Mouse (Mus musculus) embryo, embryonic 10 days (tissue): ENCODE measurements around the gene Itpkc.

Source experiments
- DNase-seq: peaks from one replicate; pipeline ENCODE4 v3.0.0-alpha.2; 2015; ENCODE audit warnings: low spot score

Gene Itpkc

DNA sequence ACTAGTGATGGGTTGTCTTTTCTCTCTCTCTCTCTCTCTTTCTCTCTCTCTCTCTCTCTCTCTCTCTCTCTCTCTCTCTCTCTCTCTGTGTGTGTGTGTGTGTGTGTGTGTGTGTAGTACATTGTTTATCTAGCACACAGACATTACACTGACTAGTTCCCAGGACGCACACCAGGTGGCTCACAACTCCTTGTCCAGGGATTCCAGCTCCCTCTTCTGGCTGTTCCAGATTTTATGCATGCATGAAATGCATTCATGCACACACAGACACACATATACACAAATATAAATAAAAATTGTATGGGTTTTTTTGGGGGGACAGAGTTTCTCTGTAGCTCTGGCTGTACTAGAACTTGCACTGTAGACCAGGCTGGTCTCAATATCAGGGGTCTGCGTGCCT is 9.1 kb upstream of the Itpkc start:
- no peak for DNase-seq

DNA sequence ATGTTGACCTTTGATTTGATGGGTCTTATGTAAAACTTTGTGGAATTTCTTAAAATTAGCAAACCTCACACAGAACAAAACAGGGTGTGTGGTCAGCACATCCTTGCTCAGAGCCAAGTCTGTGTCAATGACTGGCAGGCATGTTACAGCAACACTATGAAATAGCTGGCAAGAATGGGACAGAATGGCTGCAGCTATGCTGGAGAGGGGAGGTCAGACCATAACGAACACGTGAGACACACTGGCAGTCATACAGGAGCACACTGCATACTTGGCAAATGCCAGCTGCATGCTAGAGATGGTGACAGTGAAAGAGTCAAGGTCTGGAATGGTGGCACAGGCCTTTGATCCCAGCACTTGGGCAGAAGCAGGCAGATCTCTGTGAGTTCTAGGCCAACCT is 7.3 kb upstream of the Itpkc start:
- no peak for DNase-seq

DNA sequence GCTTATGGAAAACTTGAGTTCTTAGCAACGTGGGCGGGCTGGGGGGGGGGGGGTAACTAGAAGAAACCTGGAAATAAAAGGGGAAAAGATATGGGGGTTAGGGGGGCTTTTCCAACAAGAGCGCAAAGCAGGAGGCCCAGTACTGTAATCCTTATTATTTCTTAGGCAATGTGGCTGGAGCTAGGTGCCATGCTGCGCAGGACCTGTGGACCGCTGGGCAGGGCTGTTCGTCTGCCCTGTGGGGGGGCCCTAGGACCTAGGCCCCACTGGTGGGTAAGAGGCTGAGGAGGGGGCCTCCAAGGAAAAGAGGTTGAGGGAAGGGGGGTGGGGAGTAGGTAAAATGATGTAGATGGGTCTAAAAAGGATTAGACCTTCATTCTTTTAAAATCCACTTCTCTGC is 4.8 kb upstream of the Itpkc start:
- no peak for DNase-seq

DNA sequence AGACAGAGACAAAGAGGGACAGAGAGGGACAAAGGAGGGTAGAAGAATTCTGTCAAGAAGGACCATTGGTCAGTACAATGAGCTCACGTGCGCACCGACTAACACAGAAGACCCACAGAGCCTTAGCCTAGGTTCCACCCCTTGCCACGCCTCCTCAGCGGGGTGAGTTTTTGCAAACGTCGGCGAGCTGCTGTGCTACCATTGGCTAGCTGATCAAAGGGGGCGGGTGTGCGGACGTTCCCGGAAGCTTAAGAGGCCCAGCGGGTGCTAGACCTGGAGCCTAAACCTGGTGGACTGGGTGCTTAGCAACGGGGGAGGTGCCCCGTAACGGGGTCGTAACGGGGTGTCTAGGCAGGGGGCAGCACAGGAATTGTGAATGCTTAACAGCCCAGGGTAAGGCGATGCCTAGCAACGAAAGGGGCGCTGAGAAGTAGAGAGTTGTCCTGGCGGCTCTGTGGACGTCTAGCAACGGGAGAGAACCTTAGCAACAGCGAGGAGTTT is 4.4 kb upstream of the Itpkc start, which contains the start of gene Coq8b:
TSS of gene Coq8b (plus strand) at position 243 of the 501 bp plus-strand sequence.
- DNase-seq, result peak; percentile 98

DNA sequence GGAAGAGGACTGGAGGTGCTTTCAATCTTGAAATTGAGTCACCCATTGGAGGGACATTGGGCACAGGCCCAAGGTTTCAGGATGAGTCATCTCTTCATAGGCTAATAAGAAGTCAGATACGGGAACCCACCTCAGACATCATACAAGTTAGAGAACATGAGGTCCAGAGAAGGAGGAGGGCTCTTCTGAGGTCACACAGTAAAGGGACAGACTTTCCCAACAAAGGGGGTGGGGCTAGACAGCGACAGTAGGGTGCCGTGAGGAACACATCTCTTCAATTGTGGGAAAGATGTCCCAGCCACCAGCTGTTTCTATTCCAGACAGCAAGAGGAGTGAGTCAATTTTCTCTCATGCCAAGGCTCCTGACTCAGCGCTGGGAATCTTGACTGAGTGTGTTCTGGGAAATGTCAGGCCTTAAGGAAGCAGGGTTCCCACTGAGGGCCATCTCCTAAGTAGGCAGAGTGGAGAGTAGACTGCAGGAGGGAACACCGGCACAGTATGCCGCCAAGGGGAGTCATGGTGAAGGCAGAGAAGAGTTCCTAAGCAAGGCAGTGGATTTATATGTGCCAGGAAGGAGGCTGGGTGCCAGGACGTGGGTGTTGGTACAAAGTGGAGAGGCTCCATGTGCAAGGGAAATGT is 3.4 kb upstream of the Itpkc start:
- no peak for DNase-seq

DNA sequence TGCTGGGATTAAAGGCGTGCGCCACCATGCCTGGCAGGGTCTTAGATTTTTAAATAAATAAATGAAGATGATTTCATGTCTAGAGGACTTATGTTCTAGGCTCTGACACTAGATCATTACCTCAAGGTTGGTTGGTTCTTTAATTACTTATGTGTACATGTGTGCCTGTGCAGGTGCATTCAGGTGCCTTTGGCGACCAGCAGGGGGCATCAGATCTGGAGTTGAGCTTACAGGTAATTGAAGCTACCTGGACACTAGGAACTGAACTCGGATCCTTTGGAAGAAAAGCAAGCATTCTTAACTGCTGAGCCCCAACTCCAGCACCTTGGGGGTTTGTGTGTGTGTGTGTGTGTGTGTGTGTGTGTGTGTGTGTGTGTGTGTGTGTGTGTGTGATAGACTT is 2.3 kb upstream of the Itpkc start:
- no peak for DNase-seq

DNA sequence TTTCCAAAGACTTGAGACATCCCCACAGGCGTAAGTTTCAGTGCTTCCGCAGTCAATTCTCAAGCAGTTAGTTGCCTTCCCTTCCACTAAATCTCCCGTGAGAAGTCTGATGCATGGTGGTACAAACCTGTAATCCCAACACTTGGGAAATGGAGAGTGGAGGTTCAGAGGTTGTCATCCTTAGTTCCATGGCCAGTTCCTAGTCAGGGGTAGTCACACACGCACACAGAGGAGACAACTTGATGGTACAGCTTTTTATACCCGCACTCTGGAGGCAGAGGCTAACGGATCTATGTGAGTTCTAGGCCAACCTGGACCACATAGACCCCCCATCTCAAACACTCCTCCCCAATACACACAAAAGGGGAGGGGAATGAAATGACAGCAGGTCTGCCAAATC is 404 bp upstream of the Itpkc start:
- no peak for DNase-seq

DNA sequence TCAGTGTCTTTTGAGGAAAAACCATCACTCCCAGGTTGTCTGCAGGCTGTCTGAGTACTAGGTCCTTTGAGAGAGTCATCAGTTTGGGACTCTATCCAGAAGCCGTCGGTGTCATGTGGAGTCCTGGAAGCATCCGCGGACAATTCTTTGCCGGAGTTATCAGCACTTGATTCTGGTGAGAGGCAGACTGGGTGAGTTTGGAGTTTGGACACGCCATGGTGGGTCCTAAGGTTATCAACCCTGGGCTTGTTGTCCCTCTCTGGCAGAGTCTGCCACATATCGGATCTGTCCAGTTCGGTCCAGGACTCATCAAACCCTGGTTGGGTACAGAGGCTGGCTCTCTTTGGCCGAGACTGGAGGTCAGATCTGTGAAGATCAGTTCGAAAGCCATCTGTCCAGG is 785 bp downstream of the Itpkc start:
- no peak for DNase-seq

DNA sequence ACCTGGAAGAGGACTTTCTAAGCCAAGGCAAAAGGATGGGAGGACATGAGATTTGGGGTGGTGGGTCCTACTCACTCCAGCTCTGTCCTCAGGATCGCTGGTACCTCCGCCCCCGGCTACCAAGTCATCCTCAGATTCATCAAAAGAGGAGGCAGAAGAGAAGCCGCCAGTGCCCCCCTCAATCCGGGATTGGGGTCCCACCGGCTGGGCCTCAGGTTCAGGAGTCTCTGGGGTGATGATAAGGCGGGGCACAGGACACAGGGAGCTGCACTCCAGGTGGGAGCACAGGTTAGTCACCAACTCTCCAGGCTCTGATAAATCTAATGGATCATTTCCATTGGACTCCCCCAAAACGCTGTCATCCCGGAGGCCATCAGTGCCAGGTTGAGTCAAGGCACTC is 1.2 kb downstream of the Itpkc start:
- DNase-seq, result no peak

DNA sequence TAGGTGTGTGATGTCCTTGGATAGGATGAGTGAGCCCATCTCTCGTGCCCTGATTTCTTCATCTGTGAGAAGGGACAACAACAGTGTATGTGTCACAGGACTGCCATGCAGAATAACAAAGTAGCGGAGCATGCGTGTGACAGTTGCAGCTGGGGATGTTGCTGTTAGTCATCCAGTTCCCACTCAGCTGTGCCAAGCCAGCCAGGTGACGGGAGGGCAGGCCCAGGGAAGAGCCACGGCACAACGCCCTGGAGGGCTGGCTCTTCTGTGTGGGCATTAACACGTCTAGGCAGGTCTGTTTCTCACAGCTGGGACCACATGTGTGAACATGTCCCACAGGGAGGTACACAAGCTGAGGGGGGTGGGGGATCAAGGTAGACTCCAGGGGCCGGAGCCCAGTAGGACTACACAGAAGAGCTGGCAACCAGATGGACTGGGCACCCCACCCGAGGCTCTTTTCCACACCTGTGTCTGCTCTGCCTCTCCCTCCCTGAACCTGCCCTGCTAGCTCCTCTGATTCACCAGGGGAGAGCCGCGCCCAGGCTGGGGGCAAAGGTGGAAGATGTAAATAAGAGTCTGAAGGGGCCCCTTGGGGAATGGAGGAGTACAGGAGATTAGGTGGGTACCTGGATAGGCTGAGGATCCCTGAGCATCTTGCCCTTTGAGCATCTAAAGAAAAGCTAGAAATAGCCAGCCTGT is 3.4 kb downstream of the Itpkc start:
- no peak for DNase-seq

DNA sequence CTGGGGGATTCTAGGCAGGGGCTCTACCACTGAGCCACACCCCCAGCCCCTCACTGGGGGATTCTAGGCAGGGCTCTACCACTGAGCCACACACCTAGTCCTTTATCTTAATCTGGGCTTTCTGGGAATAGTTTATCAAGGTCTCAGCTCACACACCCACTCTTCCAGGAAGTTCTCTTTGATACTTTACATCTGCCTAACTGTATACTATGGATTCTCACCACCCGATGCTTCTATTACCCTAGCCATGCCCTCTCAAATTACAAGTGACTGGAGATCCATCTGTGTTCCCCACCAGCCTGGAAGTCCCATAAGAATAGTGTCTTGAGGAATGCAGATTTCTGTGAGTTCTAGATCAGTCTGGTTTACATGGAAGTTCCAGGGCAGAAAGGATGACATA is 5.9 kb downstream of the Itpkc start:
- DNase-seq, result no peak

DNA sequence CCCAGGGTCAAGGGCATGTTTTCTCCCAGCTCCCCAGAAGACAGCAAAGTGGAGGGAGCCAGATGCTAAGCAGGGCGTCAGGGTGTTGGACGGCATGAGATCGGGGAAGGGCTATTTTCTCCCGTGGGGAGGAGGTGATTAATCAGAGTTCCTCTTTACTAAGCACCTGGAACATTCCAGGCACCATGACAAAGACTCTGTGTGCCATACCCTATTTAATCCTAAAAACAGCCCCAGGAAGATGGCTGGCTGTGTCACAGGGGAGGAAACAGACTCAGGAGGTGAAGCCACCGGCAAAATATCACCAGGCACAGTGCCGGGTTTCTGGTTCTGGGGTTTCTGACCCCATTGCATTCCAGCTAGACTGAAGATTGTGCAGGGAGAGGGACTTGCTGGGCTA is 6.5 kb downstream of the Itpkc start:
- DNase-seq, result no peak

DNA sequence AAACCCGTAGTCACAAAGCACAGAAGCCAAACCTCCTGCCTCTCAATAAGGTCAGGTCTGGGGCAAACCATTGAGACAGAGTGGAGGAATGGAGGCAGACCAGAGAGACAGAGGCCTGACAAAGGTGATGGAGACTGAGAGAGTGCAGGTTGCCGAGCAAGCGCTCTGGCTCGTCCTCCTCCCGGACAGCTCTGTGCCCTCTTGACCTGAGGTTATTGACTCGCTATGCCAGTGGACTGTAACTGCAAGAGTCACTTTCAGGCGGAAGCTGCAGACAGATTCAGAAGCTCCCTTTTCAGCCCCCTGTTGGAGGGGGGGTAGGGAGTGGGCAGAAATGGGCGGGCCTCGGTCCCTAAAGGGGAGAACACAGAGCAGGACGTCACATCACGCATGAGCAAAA is 8.5 kb downstream of the Itpkc start:
- DNase-seq, result no peak

DNA sequence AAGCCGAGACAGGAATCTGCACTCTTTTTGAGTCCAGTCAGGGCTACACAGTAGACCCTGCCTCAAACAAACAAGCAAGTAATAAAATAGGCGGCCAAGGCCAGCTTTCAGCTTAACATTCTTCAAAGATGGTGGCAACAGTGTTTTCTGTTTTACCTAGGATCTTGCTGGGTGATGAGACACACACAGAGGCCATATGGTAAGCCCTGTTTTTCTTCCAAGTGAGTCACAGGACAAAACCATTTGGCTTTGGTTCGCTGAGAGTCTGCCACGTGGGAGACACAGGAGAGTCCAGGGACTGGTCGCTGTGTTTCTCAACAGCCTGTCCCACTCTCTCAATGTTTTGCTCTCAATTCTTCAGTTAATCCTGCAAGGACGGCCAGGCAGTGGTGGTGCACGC is 9.9 kb downstream of the Itpkc start:
- no peak for DNase-seq

DNA sequence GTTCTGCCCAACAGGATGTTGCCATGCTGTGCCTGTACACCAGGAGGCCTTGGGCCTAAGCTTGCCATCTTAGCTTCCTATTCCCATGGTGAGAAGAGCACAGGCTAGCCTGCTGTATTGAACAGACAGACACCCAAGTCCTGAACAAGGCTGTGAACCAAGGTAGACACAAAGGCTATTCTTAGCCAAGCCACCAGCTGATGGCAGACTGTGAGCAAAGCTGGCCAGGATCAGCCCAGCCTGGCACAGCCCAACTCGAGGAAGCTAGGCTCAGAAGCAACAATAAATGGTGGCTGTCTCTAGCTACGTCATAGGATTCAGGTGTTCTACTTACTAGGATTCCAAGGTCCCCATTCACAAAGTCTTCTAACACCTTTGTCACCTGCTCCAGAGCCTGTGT is 15.8 kb downstream of the Itpkc start:
- no peak for DNase-seq

DNA sequence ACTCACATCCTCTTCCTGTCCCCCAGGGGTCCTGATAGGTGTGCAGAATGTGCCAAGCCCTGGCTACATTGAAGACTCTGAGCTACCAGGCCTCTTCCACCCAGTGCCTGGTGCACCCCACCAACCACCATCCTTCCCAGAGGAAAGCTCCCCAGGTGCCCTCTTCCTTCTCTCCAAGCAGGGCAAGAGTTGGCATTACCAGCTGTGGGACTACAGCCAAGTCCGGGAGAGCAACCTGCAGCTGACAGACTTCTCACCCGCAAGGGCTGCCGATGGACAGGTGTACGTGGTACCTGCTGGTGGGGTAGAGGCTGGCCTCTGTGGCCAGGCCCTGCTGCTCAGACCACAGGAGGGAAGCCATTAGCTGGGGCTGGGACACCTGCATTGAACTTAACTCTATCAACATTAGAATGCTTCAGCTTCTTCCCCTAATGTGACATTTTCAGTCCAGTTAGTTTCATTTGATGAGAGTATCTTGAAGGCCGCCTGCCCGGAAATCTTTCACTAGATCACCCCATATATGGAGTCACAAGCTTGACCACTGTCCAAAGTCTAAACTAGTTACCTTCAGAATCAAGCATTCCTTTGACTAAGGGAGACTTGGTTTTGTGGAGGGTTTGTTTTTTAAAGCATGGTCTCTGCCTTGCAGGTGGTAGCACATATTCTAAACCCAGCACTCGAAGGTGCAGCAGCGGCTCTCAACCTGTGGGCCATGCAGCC is 24.6 kb downstream of the Itpkc start:
- no peak for DNase-seq

DNA sequence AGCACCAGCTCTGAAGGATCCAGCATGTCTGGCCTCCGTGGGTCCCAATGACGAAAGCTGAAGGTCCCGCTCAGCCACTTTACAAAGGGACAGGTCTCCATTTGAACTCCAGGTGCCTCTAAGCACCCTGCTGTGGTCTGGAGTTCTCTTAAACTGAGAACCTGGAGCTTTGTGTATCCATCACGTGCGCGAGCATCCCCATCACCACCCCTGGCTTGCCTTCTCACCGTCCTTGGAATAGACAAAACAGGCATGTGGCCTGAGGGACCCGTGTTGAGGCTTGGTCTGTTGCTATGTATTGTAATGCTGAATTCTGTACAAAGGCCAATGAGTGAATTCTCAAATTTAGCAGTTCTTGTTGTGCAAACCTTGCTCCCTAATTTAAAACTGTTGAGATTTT is 29.7 kb downstream of the Itpkc start:
- DNase-seq, result no peak

DNA sequence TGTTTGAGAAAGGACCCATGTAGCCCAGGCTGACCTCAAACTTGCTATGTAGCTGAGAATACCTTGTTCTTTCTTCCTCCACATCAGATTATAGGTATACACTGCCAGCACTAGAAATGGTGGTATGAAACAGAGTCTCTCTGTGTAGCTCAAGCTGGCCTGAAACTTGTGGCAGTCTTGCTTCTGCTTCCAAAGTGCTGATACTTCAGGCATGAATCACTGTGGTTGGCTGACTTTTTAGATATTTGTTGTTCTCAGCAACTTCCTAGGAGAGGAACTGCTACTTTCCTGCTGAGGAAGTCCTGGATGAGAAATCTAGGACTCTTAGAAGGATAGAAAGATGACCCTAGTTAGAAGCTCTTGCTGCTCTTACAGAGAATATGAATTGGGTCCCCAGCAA is 30.1 kb downstream of the Itpkc start:
- no peak for DNase-seq

DNA sequence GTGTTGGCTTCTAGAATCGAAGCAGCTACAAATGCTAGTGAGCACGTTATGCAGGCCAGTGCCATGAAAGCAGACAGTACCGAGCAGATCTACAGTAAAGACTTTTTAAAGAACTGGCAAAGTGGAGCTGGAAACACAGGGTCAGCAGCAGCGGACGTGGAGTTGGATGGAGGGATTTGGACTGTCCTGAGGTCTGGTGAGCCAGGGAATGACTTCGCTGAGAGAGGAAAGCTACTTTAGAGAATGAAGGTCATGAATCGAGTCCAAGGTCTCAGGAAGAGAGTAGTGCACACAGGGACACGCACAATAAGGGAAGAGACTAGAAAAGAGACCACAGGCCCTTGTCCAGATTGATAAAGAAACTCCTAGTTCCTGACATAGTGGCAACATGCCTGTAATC is 30.8 kb downstream of the Itpkc start:
- DNase-seq, result no peak

DNA sequence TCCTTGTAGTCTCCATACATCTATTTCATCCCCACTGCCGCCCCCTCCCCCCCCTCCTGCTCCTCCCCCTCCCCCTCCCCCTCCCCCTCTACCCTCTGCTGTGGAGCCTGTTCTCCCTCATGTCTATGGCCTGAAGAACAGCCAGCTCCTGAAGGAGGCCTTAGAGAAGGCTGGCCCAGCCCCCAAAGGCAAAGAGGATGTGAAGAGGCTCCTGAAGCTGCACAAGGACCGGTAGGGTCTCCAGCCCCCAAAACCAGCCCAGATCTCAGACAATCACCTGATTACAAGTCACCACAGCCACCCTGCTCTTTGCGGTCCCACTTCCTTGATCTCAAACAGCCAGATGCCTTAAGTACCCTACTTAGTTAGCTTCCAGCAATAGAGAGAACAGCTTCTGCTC is 31.3 kb downstream of the Itpkc start:
- DNase-seq, result no peak

DNA sequence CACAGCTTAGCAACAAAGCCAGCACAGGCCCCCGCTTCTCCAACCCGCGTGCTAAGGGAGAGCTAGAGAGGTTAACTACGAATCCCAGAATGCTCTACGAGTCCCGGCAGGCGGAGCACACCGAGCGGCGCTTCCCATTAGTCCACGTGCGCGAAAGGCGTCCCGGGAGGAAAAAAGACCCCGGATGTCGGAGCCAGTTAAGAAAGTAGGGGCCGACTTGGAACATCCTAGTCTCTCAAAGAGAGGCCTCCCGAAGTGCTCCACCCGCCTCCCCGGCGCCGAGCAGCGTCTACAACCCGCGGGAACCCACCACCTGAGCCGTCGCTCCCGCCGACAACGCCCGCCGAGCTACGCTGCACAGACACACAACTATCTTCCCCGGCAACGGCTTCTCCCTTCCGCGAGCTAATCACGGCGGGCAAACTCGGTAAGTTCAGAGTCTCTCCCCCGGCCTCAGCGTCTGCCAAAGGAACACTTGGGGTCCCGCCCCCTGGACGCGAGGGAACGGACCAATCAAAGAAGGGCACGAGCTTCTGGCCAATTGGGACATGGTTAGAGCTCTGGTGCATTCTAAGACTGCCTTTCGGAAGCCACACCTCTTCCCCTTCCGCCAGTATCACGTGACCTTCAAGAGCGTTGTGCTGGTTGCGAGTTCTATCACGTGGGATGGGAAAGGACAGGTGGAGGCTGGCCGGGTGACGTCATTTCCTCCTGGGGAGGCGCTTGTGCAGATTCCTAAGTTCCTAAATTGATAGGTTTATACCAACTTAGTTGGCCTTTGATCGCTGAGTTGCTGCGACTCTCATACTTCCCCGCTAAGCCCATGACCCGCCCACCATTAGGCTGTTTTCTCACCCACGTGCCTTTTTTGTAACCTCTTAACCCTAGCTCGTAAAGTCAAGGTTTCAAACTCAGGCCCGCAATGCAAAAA is 32.5 kb downstream of the Itpkc start, which contains the start of the genes BC024978 and Snrpa:
TSS of gene BC024978 (plus strand) at position 101 of the 931 bp plus-strand sequence.
TSS of gene Snrpa (minus strand) at position 591 of the 931 bp plus-strand sequence.
- DNase-seq, result peak; percentile 99

DNA sequence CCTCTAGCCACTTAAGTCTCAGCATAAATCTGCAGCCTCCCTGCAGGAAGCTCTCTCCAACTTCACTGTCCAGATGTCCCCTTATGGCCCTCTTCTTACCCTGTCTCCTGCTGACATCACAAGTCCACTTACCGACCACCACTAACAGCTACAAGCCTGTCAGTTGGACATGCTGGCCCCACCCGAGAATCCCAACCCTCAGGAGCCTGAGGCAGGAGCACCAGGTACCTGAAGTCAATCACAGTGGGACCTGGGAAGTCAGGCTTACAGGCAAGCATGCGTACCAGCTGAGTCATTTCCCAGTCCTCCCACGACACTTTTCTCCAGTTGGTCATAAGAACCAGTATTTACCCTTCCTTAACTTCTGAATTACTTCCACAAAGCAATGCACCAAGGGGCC is 34.7 kb downstream of the Itpkc start:
- no peak for DNase-seq
